Mouse (Mus musculus): Measurements from ENCODE around the gene Tarsl2.

Gene Tarsl2

DNA sequence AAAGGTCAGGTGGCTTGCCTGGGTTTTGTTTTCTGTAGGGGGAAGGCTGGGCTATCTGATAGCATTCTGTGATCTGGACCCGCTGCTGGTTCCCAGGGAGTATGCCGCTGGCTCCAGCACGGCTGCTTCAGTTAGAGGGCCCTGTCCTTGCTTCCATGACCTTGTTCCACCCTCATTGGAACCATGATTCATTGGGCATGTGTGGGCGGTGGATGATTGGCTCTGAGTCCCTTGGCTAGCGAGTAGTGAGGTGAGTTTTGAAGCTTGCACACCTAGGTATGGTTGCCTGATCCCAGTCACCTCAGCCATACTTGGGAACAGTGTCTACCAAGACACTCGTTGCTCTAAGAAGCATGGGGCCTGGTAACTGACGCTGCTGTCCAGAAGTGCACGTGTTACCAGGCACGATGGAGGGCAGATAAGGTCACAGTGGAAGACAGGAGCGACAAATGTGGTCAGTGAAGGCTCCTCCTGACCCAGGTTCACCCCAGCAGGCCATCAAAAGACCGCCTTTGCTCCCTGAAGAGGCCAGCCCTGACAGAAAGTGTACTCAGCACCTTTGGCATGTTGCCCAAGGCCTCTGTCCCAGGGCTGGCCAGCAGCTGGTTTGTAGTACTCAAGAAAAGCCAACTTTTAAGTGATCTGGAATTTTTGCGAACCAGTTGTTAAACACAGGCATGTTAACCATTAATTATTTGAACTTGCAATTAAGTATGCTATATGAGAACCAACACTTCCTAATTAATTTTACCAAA lies 92.8 kb downstream of the Tarsl2 start:
- no peak for DNase-seq (ENCODE audit: low spot score in 2 of 2)

Data from right cerebral cortex, postnatal 36 days (tissue).